Mouse (Mus musculus): ENCODE data around the gene Samhd1. TPM values are rescaled to one million over a fixed set of nuclear protein-coding genes. Genes with fewer than 3 reads are reported as not detected.

The Samhd1 gene
- total RNA-seq, 1 experiment from 2014 or later = 26.4 TPM

- DNase-seq = no peak
Measured at GRCm38 (mm10) chr2:157053124-157053523, 81.9 kb downstream of the Samhd1 start.

DNA sequence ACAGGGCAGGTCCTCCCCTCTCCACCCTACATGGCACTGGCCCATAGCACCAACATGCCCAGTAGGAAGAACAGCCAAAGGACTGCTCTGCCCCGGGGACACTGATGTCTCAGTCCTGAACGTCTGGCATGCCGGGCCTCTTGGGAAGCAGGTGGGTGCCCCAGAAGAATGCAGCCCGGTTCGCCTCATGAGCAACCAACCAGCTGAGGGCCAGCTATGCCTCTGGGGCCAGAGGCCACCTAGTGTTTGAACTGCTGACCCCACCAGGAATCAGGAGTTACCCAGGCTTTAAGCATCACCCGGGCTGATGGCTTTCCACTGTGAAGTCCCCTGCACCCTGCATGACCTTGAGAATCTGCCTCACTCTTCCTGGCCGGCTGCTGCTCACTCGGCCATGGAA lies 82.6 kb downstream of the Samhd1 start:
- DNase-seq = peak; percentile 52

DNA sequence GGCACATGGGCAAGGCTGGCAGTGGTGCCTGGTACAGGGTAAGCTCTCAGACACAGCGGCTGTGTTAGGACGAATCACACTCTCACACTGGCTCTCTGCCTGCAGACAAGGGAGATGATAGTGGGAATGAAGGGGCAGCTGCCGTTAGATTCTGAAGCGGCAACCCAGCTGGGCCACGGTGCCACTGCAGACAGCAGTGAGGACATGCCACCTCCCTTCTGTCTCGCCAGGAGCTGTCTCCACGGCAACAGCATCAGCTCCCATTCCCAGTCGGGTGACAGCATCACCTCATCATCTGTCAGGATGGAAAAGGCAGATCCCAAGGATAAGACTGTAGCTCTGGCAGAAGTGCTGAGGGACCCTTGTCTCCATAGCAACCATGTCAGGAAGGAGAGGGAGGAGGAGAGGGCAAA lies 85.2 kb downstream of the Samhd1 start:
- no peak for DNase-seq

- DNase-seq = no peak
Measured at GRCm38 (mm10) chr2:157048395-157049181, 86.5 kb downstream of the Samhd1 start.

Other genes with a start within 250 kb of the Samhd1 start
- gene Sla2, start 248.1 kb downstream of the Samhd1 start, total RNA-seq (2021) = 0.26 and 1.2 TPM in 2 replicates
- gene Ndrg3, start 143.2 kb downstream of the Samhd1 start, total RNA-seq (2021) = 53.4 and 64.4 TPM in 2 replicates
- 8.3 and 9.2 TPM in 2 replicates for gene Dsn1, start 128.1 kb downstream of the Samhd1 start, total RNA-seq (2021)
- 31.9 and 33.5 TPM in 2 replicates for gene Soga1, start 56.0 kb downstream of the Samhd1 start, total RNA-seq (2021)
- gene Tldc2, start 48.2 kb downstream of the Samhd1 start, total RNA-seq (2021) = not detected in 2 replicates
- gene Rbl1, start 69.3 kb upstream of the Samhd1 start, total RNA-seq (2021) = 11.2 and 11.9 TPM in 2 replicates
- gene Rpn2, start 143.8 kb upstream of the Samhd1 start, total RNA-seq (2021) = 210 and 211 TPM in 2 replicates
- gene Mroh8, start 144.3 kb upstream of the Samhd1 start, total RNA-seq (2021) = 0.23 TPM in 1 of 2 replicates, not detected in the other
- gene Ghrh, start 212.2 kb upstream of the Samhd1 start, total RNA-seq (2021) = not detected in 2 replicates
- gene Manbal, start 232.3 kb upstream of the Samhd1 start, total RNA-seq (2021) = 29.4 and 35.4 TPM in 2 replicates

Data from adrenal gland, postnatal 14 days (tissue).